Mouse (Mus musculus) midbrain, embryonic 11.5 days (tissue): ENCODE data around the gene Tspan14. TPM values are rescaled to one million over a fixed set of nuclear protein-coding genes. Genes with fewer than 3 reads are reported as not detected.

ENCODE experiments used
- ATAC-seq: fragments of 200-750 bp; cut with Nextera tagmentation; 2 replicates; pipeline ENCODE4 v1.8.0; 2017; ENCODE audit warnings: moderate TSS enrichment, moderate library complexity; ENCODE audit not compliant: low FRiP score
- DNase-seq: peaks from one replicate; pipeline ENCODE4 v3.0.0; 2015; ENCODE audit warnings: low spot score; ENCODE audit errors: missing footprints
- H3K27ac ChIP-seq: fragments of 300-500 bp; sonication (generic); 2 replicates; pipeline ENCODE4 v1.5.1; 2014; ENCODE audit warnings: low read depth, low read length
- H3K27me3 ChIP-seq: fragments of 300-500 bp; sonication (generic); 2 replicates; pipeline ENCODE4 v1.6.1; 2014; ENCODE audit warnings: mild to moderate bottlenecking, low read length, moderate library complexity, mixed read lengths; ENCODE audit not compliant: control insufficient read depth, insufficient read depth
- H3K36me3 ChIP-seq: fragments of 300-500 bp; sonication (generic); 2 replicates; pipeline ENCODE4 v1.6.1; 2014; ENCODE audit warnings: mild to moderate bottlenecking, low read length, moderate library complexity, mixed read lengths; ENCODE audit not compliant: control insufficient read depth, insufficient read depth
- H3K4me1 ChIP-seq: fragments of 300-500 bp; sonication (generic); 2 replicates; pipeline ENCODE4 v1.6.1; 2014; ENCODE audit warnings: low read length; ENCODE audit not compliant: control insufficient read depth, insufficient read depth
- H3K4me2 ChIP-seq: fragments of 300-500 bp; sonication (generic); 2 replicates; pipeline ENCODE4 v1.6.1; 2014; ENCODE audit warnings: mild to moderate bottlenecking, moderate library complexity
- H3K4me3 ChIP-seq: fragments of 300-500 bp; sonication (generic); 2 replicates; pipeline ENCODE4 v1.5.1; 2014; ENCODE audit warnings: low read depth, low read length
- H3K9ac ChIP-seq: fragments of 300-500 bp; sonication (generic); 2 replicates; pipeline ENCODE4 v1.6.1; 2014; ENCODE audit warnings: low read length
- H3K9me3 ChIP-seq: fragments of 300-500 bp; sonication (generic); 2 replicates; pipeline ENCODE4 v1.6.1; 2016; ENCODE audit warnings: low read length; ENCODE audit not compliant: control insufficient read depth
- WGBS: fragments of 180-500 bp; shearing (Covaris S2); extraction: QIAGEN DNeasy Blood & Tissue Kit; methylation state at CpG from one replicate; pipeline ENCODE4 v1.1.7; 2014; 5-methylcytosine and 5-hydroxymethylcytosine counted together
- polyA plus RNA-seq: library from polyadenylated mRNA; unstranded; fragments of >200 nt; fragmentation: Nextera tagmentation; extraction: Ambion mirVana; gene quantifications from 2 replicates; pipeline ENCODE4 v1.2.1, GENCODE M21; 2014

Tspan14 gene
- polyA plus RNA-seq, 1 experiment from 2014 or later = 99.5 TPM

GRCm38 (mm10) chr14:40948522-40948921, 18.1 kb downstream of the Tspan14 start:
- no peaks in the 10 kb centered on the region; the same call in 1 of the 2 replicates for H3K9me3 ChIP-seq
- H3K36me3 ChIP-seq = peaks cover 7% of the 10 kb centered on the region
- H3K4me2 ChIP-seq = no peak overlapping the region
- no peak overlapping the region for H3K27ac ChIP-seq
- no peaks in the 10 kb centered on the region for H3K4me1 ChIP-seq
- no peak overlapping the region for H3K4me3 ChIP-seq
- DNase-seq (no peak), ATAC-seq (no peak)
- 90% methylated on average over 5 of the region's 5 CpGs for WGBS
- no peaks in the 10 kb centered on the region for H3K27me3 ChIP-seq
- H3K9ac ChIP-seq = no peak overlapping the region

GRCm38 (mm10) chr14:40947431-40948394, 18.9 kb downstream of the Tspan14 start:
- Histone ChIP-seq H3K9ac (no peak overlapping the region), H3K36me3 (peaks cover 7% of the 10 kb centered on the region), H3K4me2 (no peak overlapping the region), H3K4me3 (no peak overlapping the region), H3K27ac (no peak overlapping the region), H3K27me3 (no peaks in the 10 kb centered on the region), H3K4me1 (no peaks in the 10 kb centered on the region), H3K9me3 (no peaks in the 10 kb centered on the region; the same call in 1 of the 2 replicates)
- WGBS = 83% methylated on average over 14 of the region's 14 CpGs
- ATAC-seq = no peak
- no peak for DNase-seq

- ATAC-seq (no peak), DNase-seq (no peak)
- Histone ChIP-seq H3K27ac (no peak overlapping the region), H3K4me2 (no peak overlapping the region), H3K4me3 (no peak overlapping the region), H3K36me3 (peaks cover 7% of the 10 kb centered on the region), H3K4me1 (no peaks in the 10 kb centered on the region), H3K9ac (no peak overlapping the region), H3K27me3 (no peaks in the 10 kb centered on the region), H3K9me3 (no peaks in the 10 kb centered on the region; the same call in 1 of the 2 replicates)
- 90% methylated on average over 2 of the region's 2 CpGs for WGBS
Observed at GRCm38 (mm10) chr14:40943802-40944201, 22.8 kb downstream of the Tspan14 start.

- ATAC-seq (no peak), DNase-seq (no peak)
- Histone ChIP-seq H3K4me2 (no peak overlapping the region), H3K9me3 (no peaks in the 10 kb centered on the region; the same call in 1 of the 2 replicates), H3K27ac (no peak overlapping the region), H3K36me3 (peaks cover 5% of the 10 kb centered on the region), H3K27me3 (no peaks in the 10 kb centered on the region), H3K9ac (no peak overlapping the region), H3K4me3 (no peak overlapping the region), H3K4me1 (no peaks in the 10 kb centered on the region)
- WGBS = 88% methylated on average over 2 of the region's 2 CpGs
Observed at GRCm38 (mm10) chr14:40942429-40942828, 24.2 kb downstream of the Tspan14 start.

GRCm38 (mm10) chr14:40938380-40938987, 28.1 kb downstream of the Tspan14 start:
- Histone ChIP-seq H3K4me3 (no peak overlapping the region), H3K9me3 (no peaks in the 10 kb centered on the region), H3K27me3 (no peaks in the 10 kb centered on the region), H3K36me3 (no peaks in the 10 kb centered on the region), H3K4me2 (no peak overlapping the region), H3K9ac (no peak overlapping the region), H3K4me1 (0 out of 2 replicates have a peak, but pooled peaks cover 2% of the 10 kb centered on the region), H3K27ac (no peak overlapping the region)
- ATAC-seq = no peak
- DNase-seq = no peak
- WGBS = 92% methylated on average over 11 of the region's 11 CpGs

- H3K9ac ChIP-seq = no peak overlapping the region
- no peak overlapping the region for H3K27ac ChIP-seq
- H3K27me3 ChIP-seq = no peaks in the 10 kb centered on the region
- H3K4me3 ChIP-seq = no peak overlapping the region
- peaks cover 3% of the 10 kb centered on the region; the same call in 1 of the 2 replicates for H3K4me1 ChIP-seq
- H3K36me3 ChIP-seq = no peaks in the 10 kb centered on the region
- no peak for DNase-seq
- 53% methylated on average over 4 of the region's 4 CpGs for WGBS
- no peak overlapping the region for H3K4me2 ChIP-seq
- 0 out of 2 replicates have a peak, but pooled peaks have one; percentile 14 for ATAC-seq
- no peaks in the 10 kb centered on the region for H3K9me3 ChIP-seq
Observed at GRCm38 (mm10) chr14:40937052-40937451, 29.6 kb downstream of the Tspan14 start.

GRCm38 (mm10) chr14:40935481-40935880, 31.1 kb downstream of the Tspan14 start:
- 100% methylated on average over 1 of the region's 1 CpGs for WGBS
- H3K27me3 ChIP-seq = no peaks in the 10 kb centered on the region
- no peak overlapping the region for H3K27ac ChIP-seq
- DNase-seq (no peak), ATAC-seq (no peak)
- H3K36me3 ChIP-seq = no peaks in the 10 kb centered on the region
- no peak overlapping the region for H3K4me2 ChIP-seq
- peaks cover 5% of the 10 kb centered on the region; the same call in 1 of the 2 replicates for H3K4me1 ChIP-seq
- no peak overlapping the region for H3K4me3 ChIP-seq
- no peaks in the 10 kb centered on the region for H3K9me3 ChIP-seq
- no peak overlapping the region for H3K9ac ChIP-seq

GRCm38 (mm10) chr14:40935054-40935453, 31.6 kb downstream of the Tspan14 start:
- H3K27ac ChIP-seq = no peak overlapping the region
- H3K9ac ChIP-seq = no peak overlapping the region
- H3K4me3 ChIP-seq = no peak overlapping the region
- DNase-seq (no peak), ATAC-seq (no peak)
- no peaks in the 10 kb centered on the region for H3K9me3 ChIP-seq
- WGBS = 89% methylated on average over 2 of the region's 2 CpGs
- H3K36me3 ChIP-seq = no peaks in the 10 kb centered on the region
- no peak overlapping the region for H3K4me2 ChIP-seq
- H3K4me1 ChIP-seq = peaks cover 5% of the 10 kb centered on the region; the same call in 1 of the 2 replicates
- no peaks in the 10 kb centered on the region for H3K27me3 ChIP-seq

GRCm38 (mm10) chr14:40933328-40933727, 33.3 kb downstream of the Tspan14 start:
- no peak overlapping the region for H3K4me2 ChIP-seq
- H3K27ac ChIP-seq = no peak overlapping the region
- H3K9ac ChIP-seq = no peak overlapping the region
- peaks cover 5% of the 10 kb centered on the region; the same call in 1 of the 2 replicates for H3K4me1 ChIP-seq
- no peaks in the 10 kb centered on the region for H3K9me3 ChIP-seq
- WGBS = 89% methylated on average over 7 of the region's 7 CpGs
- H3K27me3 ChIP-seq = no peaks in the 10 kb centered on the region
- DNase-seq = no peak
- no peaks in the 10 kb centered on the region for H3K36me3 ChIP-seq
- no peak overlapping the region for H3K4me3 ChIP-seq
- ATAC-seq = no peak
